Mouse (Mus musculus) urinary bladder, adult 18-20 months (tissue): ENCODE results near the gene Dhrs1.

Source experiments
- DNase-seq, 2 experiments: peaks; one replicate each; pipeline ENCODE4 v3.0.0; 2022; ENCODE audit warnings: low spot score in 2 of 2, mixed read lengths in 2 of 2

Dhrs1 gene

GRCm38 (mm10) chr14:55745180-55745860 lies at the start of gene Dhrs1, which contains the start of gene Nop9:
Gene Dhrs1, minus strand, starts transcription at chr14:55745690.
Gene Nop9, plus strand, starts transcription at chr14:55745693.
- peak; percentile 79 to 81 for DNase-seq

GRCm38 (mm10) chr14:55793946-55794345 lies 48.5 kb upstream of the Dhrs1 start:
- DNase-seq, result no peak

GRCm38 (mm10) chr14:55793461-55793860 lies 48.0 kb upstream of the Dhrs1 start:
- DNase-seq, result no peak

GRCm38 (mm10) chr14:55788256-55789050 lies 43.0 kb upstream of the Dhrs1 start, which contains the start of gene Ripk3:
Gene Ripk3, minus strand, starts transcription at chr14:55788865.
- peak in 1 of 2 experiments; percentile 45 for DNase-seq

- DNase-seq, result no peak
Observed at GRCm38 (mm10) chr14:55787731-55788130, 42.2 kb upstream of the Dhrs1 start.

GRCm38 (mm10) chr14:55785195-55785594 lies 39.7 kb upstream of the Dhrs1 start:
- DNase-seq, result no peak

- no peak for DNase-seq
Observed at GRCm38 (mm10) chr14:55783958-55784235, 38.4 kb upstream of the Dhrs1 start, which contains the start of gene Adcy4. Gene Adcy4, minus strand, starts transcription at chr14:55784095.

- DNase-seq, result no peak
Observed at GRCm38 (mm10) chr14:55783171-55783957, 37.9 kb upstream of the Dhrs1 start.

GRCm38 (mm10) chr14:55782361-55782960 lies 37.0 kb upstream of the Dhrs1 start:
- DNase-seq, result no peak

GRCm38 (mm10) chr14:55781310-55781709 lies 35.8 kb upstream of the Dhrs1 start:
- peak; percentile 29 to 60 for DNase-seq

- no peak for DNase-seq
Observed at GRCm38 (mm10) chr14:55780736-55781135, 35.2 kb upstream of the Dhrs1 start.

- no peak for DNase-seq
Observed at GRCm38 (mm10) chr14:55779656-55780055, 34.2 kb upstream of the Dhrs1 start.

- no peak for DNase-seq
Observed at GRCm38 (mm10) chr14:55778686-55779085, 33.2 kb upstream of the Dhrs1 start.

GRCm38 (mm10) chr14:55777806-55778205 lies 32.3 kb upstream of the Dhrs1 start:
- no peak for DNase-seq

- no peak for DNase-seq
Observed at GRCm38 (mm10) chr14:55777176-55777575, 31.7 kb upstream of the Dhrs1 start.

- no peak for DNase-seq
Observed at GRCm38 (mm10) chr14:55776711-55777110, 31.2 kb upstream of the Dhrs1 start.

GRCm38 (mm10) chr14:55769087-55769703 lies 23.7 kb upstream of the Dhrs1 start:
- DNase-seq, result no peak

- DNase-seq, result no peak
Observed at GRCm38 (mm10) chr14:55768555-55768954, 23.1 kb upstream of the Dhrs1 start.

GRCm38 (mm10) chr14:55767519-55768414 lies 22.3 kb upstream of the Dhrs1 start:
- DNase-seq, result peak; percentile 45 to 57

GRCm38 (mm10) chr14:55765696-55766095 lies 20.2 kb upstream of the Dhrs1 start, which contains the start of gene Ltb4r1:
Gene Ltb4r1, plus strand, starts transcription at chr14:55765962.
- no peak for DNase-seq
